Mouse (Mus musculus) lung, embryonic 16.5 days (tissue): ENCODE measurements at regions not wholly inside any gene's neighbourhood (a gene's known extent, or its start where the extent isn't known, plus 50 kb on each side); places are given as distances from the start of the nearest gene placed in this dataset.
A peak's percentile ranks its signal among the peaks of the same experiment; 100 is the strongest.

Experiments used
- ATAC-seq: fragments of 200-750 bp; cut with Nextera tagmentation; 2 replicates; pipeline ENCODE4 v1.8.0; 2017; ENCODE audit warnings: low read depth, mild to moderate bottlenecking, moderate library complexity
- H3K27ac ChIP-seq: fragments of 300-500 bp; sonication (generic); 2 replicates; pipeline ENCODE4 v1.5.1; 2014; ENCODE audit warnings: mild to moderate bottlenecking, control low read depth, low read length
- H3K27me3 ChIP-seq: fragments of 300-500 bp; sonication (generic); 2 replicates; pipeline ENCODE4 v1.6.1; 2014; ENCODE audit warnings: low read depth, low read length, mixed read lengths; ENCODE audit not compliant: control insufficient read depth, insufficient read depth
- H3K36me3 ChIP-seq: fragments of 300-500 bp; sonication (generic); 2 replicates; pipeline ENCODE4 v1.6.1; 2014; ENCODE audit warnings: low read length; ENCODE audit not compliant: control insufficient read depth, insufficient read depth
- H3K4me1 ChIP-seq: fragments of 300-500 bp; sonication (generic); replicated peaks from 2 replicates; pipeline ENCODE4 v1.6.1; 2014; ENCODE audit warnings: low read length, mixed read lengths; ENCODE audit not compliant: control insufficient read depth, insufficient read depth
- H3K4me2 ChIP-seq: fragments of 300-500 bp; sonication (generic); 2 replicates; pipeline ENCODE4 v1.6.1; 2014; ENCODE audit warnings: low read depth, low read length, control low read depth
- H3K4me3 ChIP-seq: fragments of 300-500 bp; sonication (generic); 2 replicates; pipeline ENCODE4 v1.5.1; 2014; ENCODE audit warnings: mild to moderate bottlenecking, low read length, control low read depth
- H3K9ac ChIP-seq: fragments of 300-500 bp; sonication (generic); 2 replicates; pipeline ENCODE4 v1.6.1; 2014; ENCODE audit warnings: low read length, control low read depth
- H3K9me3 ChIP-seq: fragments of 300-500 bp; sonication (generic); 2 replicates; pipeline ENCODE4 v1.6.1; 2016; ENCODE audit warnings: low read length; ENCODE audit not compliant: control insufficient read depth
- WGBS: fragments of 180-500 bp; shearing (Covaris S2); extraction: QIAGEN DNeasy Blood & Tissue Kit; methylation state at CpG from one replicate; pipeline ENCODE4 v1.1.7; 2014; 5-methylcytosine and 5-hydroxymethylcytosine counted together

DNA sequence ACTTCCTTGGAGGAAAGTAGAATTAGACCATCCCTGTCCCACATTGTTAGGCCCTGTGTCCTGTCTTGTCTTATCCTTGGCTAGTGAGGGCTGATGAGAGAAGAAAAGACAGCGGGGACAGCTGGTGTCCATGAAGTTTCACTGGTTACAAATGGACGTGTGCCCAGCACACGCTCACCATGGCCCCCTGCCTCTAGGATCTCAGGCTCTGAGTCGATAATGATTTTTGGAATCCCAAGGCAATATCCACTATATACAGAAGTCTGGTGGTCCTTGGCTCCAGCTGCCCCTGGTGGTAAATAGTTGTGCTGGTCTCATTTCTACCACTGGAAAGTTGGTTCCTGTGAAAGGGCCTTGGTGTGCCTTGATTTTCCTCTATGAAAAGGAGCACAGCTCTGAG, 51.7 kb upstream of the F13a1 start:
- no peak overlapping the region for H3K4me3 ChIP-seq
- H3K4me2 ChIP-seq, result no peak overlapping the region
- H3K9me3 ChIP-seq, result no peaks in the 10 kb centered on the region
- no peaks in the 10 kb centered on the region for H3K27me3 ChIP-seq
- no peaks in the 10 kb centered on the region for H3K36me3 ChIP-seq
- peak; percentile 47; the same call in 1 of the 2 replicates for ATAC-seq
- no peak overlapping the region for H3K9ac ChIP-seq
- H3K27ac ChIP-seq, result no peak overlapping the region
- H3K4me1 ChIP-seq, result no peaks in the 10 kb centered on the region
- 75% methylated on average over 4 of the region's 4 CpGs for WGBS
